Mouse (Mus musculus) forebrain, embryonic 12.5 days (tissue): ENCODE measurements around the gene Sgcd. TPM values are rescaled to one million over a fixed set of nuclear protein-coding genes. Genes with fewer than 3 reads are reported as not detected.

Experiments used
- ATAC-seq: fragments of 200-750 bp; cut with Nextera tagmentation; 2 replicates; pipeline ENCODE4 v1.8.0; 2017; ENCODE audit warnings: moderate TSS enrichment; ENCODE audit not compliant: low FRiP score
- H3K27ac ChIP-seq: fragments of 300-500 bp; sonication (generic); 2 replicates; pipeline ENCODE4 v1.5.1; 2016; ENCODE audit warnings: mild to moderate bottlenecking
- H3K27me3 ChIP-seq: fragments of 300-500 bp; sonication (generic); 2 replicates; pipeline ENCODE4 v1.6.1; 2016; ENCODE audit warnings: mild to moderate bottlenecking
- H3K36me3 ChIP-seq: fragments of 300-500 bp; sonication (generic); replicated peaks from 2 replicates; pipeline ENCODE4 v1.6.1; 2016; ENCODE audit warnings: mild to moderate bottlenecking
- H3K4me1 ChIP-seq: fragments of 300-500 bp; sonication (generic); 2 replicates; pipeline ENCODE4 v1.6.1; 2016
- H3K4me2 ChIP-seq: fragments of 300-500 bp; sonication (generic); 2 replicates; pipeline ENCODE4 v1.6.1; 2016; ENCODE audit warnings: mild to moderate bottlenecking, moderate library complexity
- H3K4me3 ChIP-seq: fragments of 300-500 bp; sonication (generic); replicated peaks from 2 replicates; pipeline ENCODE4 v1.5.1; 2016; ENCODE audit warnings: mild to moderate bottlenecking
- H3K9ac ChIP-seq: fragments of 300-500 bp; sonication (generic); 2 replicates; pipeline ENCODE4 v1.6.1; 2016; ENCODE audit warnings: mild to moderate bottlenecking
- H3K9me3 ChIP-seq: fragments of 300-500 bp; sonication (generic); 2 replicates; pipeline ENCODE4 v1.6.1; 2016
- WGBS: fragments of 180-500 bp; shearing (Covaris S2); methylation state at CpG from one replicate; pipeline ENCODE4 v1.1.7; 2016; 5-methylcytosine and 5-hydroxymethylcytosine counted together
- polyA plus RNA-seq: library from polyadenylated mRNA; unstranded; fragments of >200 nt; fragmentation: Nextera tagmentation; extraction: Ambion mirVana; gene quantifications from 2 replicates; pipeline ENCODE4 v1.2.1, GENCODE M21; 2016

Gene Sgcd
- polyA plus RNA-seq, 1 experiment from 2014 or later = 3.4 TPM

DNA sequence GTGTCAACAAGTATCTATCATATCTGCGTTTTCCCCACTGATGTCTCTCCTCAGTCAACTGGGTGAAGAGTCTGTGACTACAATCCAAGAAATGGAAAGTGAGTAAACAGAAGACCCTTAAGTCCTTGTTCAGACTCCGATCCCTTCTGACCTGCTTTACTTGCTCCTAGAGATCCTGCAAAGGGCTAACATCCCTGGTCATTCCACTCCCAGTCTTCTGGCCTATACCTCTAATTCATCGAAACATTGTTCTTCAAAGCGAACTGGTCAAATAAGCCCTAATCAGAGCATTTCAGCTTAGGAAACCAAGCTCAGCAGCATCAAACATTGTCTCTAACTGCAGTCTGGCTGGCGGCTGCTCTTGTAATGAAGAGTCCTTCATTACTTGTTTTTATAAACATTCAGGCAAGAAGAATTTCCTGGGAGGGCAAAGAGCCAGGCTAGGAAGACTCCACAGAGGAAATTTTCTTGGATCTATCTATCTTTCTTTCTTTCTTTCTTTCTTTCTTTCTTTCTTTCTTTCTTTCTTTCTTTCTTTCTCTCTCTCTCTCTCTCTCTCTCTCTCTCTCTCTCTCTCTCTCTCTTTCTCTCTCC is 833.8 kb downstream of the Sgcd start:
- Histone ChIP-seq H3K27me3 (no peaks in the 10 kb centered on the region), H3K9me3 (no peaks in the 10 kb centered on the region), H3K4me2 (no peak overlapping the region), H3K36me3 (no peaks in the 10 kb centered on the region), H3K9ac (no peak overlapping the region), H3K4me1 (no peaks in the 10 kb centered on the region), H3K4me3 (no peak overlapping the region), H3K27ac (no peak overlapping the region)
- 90% methylated on average over 5 of the region's 5 CpGs for WGBS
- no peak for ATAC-seq

- no peak overlapping the region for H3K9ac ChIP-seq
- no peak overlapping the region for H3K4me2 ChIP-seq
- no peak for ATAC-seq
- 79% methylated on average over 9 of the region's 9 CpGs for WGBS
- no peaks in the 10 kb centered on the region for H3K36me3 ChIP-seq
- no peak overlapping the region for H3K27ac ChIP-seq
- no peaks in the 10 kb centered on the region for H3K9me3 ChIP-seq
- H3K4me3 ChIP-seq = no peak overlapping the region
- H3K4me1 ChIP-seq = no peaks in the 10 kb centered on the region
- H3K27me3 ChIP-seq = no peaks in the 10 kb centered on the region
Measured at GRCm38 (mm10) chr11:47149607-47150006, 839.2 kb downstream of the Sgcd start.

GRCm38 (mm10) chr11:47139867-47140266 is 848.9 kb downstream of the Sgcd start:
- no peak for ATAC-seq
- no peaks in the 10 kb centered on the region for H3K4me1 ChIP-seq
- H3K9ac ChIP-seq = no peak overlapping the region
- H3K27me3 ChIP-seq = no peaks in the 10 kb centered on the region
- H3K4me3 ChIP-seq = no peak overlapping the region
- H3K36me3 ChIP-seq = no peaks in the 10 kb centered on the region
- H3K9me3 ChIP-seq = no peaks in the 10 kb centered on the region
- H3K4me2 ChIP-seq = no peak overlapping the region
- no peak overlapping the region for H3K27ac ChIP-seq
- 94% methylated on average over 2 of the region's 2 CpGs for WGBS

- Histone ChIP-seq H3K4me3 (no peak overlapping the region), H3K4me1 (no peaks in the 10 kb centered on the region), H3K9me3 (no peaks in the 10 kb centered on the region), H3K9ac (no peak overlapping the region), H3K27me3 (no peaks in the 10 kb centered on the region), H3K4me2 (no peak overlapping the region), H3K27ac (no peak overlapping the region), H3K36me3 (no peaks in the 10 kb centered on the region)
- 83% methylated on average over 1 of the region's 1 CpGs for WGBS
- ATAC-seq = no peak
Measured at GRCm38 (mm10) chr11:47139271-47139670, 849.5 kb downstream of the Sgcd start.

DNA sequence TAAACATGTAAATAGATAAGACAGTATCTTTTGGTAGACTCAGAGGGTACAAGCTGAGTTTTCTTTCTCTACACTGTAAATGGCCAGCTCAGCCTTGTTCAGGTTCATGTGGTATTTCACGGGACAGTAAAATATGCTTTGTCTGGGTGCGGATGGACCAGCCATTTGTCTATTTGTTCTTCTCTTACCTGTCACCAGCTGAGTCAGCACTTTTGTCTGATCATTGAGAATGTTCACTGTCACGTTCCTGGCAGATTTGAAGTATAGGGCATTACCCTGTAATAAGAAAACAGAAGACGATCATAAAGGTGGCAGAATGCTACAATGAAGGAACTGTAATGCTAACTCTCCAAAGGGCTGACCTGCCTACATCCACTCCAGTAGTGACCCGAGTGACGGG is 856.4 kb downstream of the Sgcd start:
- Histone ChIP-seq H3K4me2 (no peak overlapping the region), H3K9ac (no peak overlapping the region), H3K9me3 (no peaks in the 10 kb centered on the region), H3K27ac (no peak overlapping the region), H3K36me3 (no peaks in the 10 kb centered on the region), H3K4me3 (no peak overlapping the region), H3K4me1 (no peaks in the 10 kb centered on the region), H3K27me3 (no peaks in the 10 kb centered on the region)
- WGBS = 92% methylated on average over 6 of the region's 6 CpGs
- ATAC-seq = no peak

DNA sequence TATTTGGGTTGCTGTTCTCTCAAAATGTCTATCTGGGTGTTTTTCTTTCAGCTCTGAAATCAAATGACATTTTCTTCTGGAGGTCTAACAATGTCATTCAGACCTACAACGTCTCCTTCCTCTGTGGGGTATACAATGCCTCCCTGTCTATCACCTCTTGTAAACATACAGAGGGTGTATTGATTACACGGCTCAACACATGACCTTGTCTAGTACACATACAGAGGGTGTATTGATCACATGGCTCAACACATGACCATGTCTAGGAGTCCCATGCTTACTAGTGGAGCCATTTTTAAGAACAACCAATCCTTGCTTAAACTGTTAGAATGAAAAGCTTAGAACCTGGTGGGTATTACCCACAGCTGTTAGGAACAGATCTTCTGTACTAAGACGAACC is 858.3 kb downstream of the Sgcd start:
- H3K36me3 ChIP-seq = no peaks in the 10 kb centered on the region
- 76% methylated on average over 3 of the region's 3 CpGs for WGBS
- no peak overlapping the region for H3K27ac ChIP-seq
- no peak for ATAC-seq
- H3K27me3 ChIP-seq = no peaks in the 10 kb centered on the region
- no peak overlapping the region for H3K4me3 ChIP-seq
- no peaks in the 10 kb centered on the region for H3K9me3 ChIP-seq
- no peaks in the 10 kb centered on the region for H3K4me1 ChIP-seq
- H3K9ac ChIP-seq = no peak overlapping the region
- H3K4me2 ChIP-seq = no peak overlapping the region

GRCm38 (mm10) chr11:47129992-47130391 is 858.8 kb downstream of the Sgcd start:
- Histone ChIP-seq H3K9me3 (no peaks in the 10 kb centered on the region), H3K4me3 (no peak overlapping the region), H3K36me3 (no peaks in the 10 kb centered on the region), H3K27me3 (no peaks in the 10 kb centered on the region), H3K27ac (no peak overlapping the region), H3K4me2 (no peak overlapping the region), H3K9ac (no peak overlapping the region), H3K4me1 (no peaks in the 10 kb centered on the region)
- WGBS = 77% methylated on average over 7 of the region's 7 CpGs
- no peak for ATAC-seq

GRCm38 (mm10) chr11:47129166-47129565 is 859.6 kb downstream of the Sgcd start:
- Histone ChIP-seq H3K4me1 (no peaks in the 10 kb centered on the region), H3K4me2 (no peak overlapping the region), H3K4me3 (no peak overlapping the region), H3K27ac (no peak overlapping the region), H3K9me3 (no peaks in the 10 kb centered on the region), H3K27me3 (no peaks in the 10 kb centered on the region), H3K9ac (no peak overlapping the region), H3K36me3 (no peaks in the 10 kb centered on the region)
- 98% methylated on average over 1 of the region's 1 CpGs for WGBS
- ATAC-seq = no peak

- Histone ChIP-seq H3K27me3 (no peaks in the 10 kb centered on the region), H3K9ac (no peak overlapping the region), H3K4me1 (no peaks in the 10 kb centered on the region), H3K4me2 (no peak overlapping the region), H3K9me3 (no peaks in the 10 kb centered on the region), H3K36me3 (no peaks in the 10 kb centered on the region), H3K27ac (no peak overlapping the region), H3K4me3 (no peak overlapping the region)
- ATAC-seq = no peak
- WGBS = 85% methylated on average over 3 of the region's 3 CpGs
Measured at GRCm38 (mm10) chr11:47128331-47128730, 860.4 kb downstream of the Sgcd start.

GRCm38 (mm10) chr11:47120874-47121273 is 867.9 kb downstream of the Sgcd start:
- no peak for ATAC-seq
- H3K4me1 ChIP-seq = peaks cover 5% of the 10 kb centered on the region
- no peaks in the 10 kb centered on the region for H3K27me3 ChIP-seq

DNA sequence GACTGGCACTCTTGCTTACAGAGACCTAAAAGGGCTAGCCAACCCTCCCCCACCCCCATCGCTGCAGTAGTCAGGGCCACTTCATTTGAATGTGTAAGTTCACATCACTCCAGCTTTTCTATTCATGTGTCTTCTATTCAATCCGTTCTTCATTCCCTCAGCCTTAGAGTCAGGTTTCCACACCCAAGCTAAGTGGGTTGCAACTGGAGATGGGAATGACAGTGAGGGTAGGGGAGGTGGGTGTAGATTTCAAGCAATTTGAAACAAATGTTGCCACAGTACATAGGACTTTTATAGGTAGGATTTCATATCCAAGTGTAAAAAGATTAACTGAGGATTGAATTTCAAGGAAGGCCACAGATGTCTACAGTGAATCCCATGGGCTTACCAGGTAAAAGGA is 870.9 kb downstream of the Sgcd start:
- peak; percentile 33; the same call in 1 of the 2 replicates for ATAC-seq
- H3K9me3 ChIP-seq = no peaks in the 10 kb centered on the region
- H3K9ac ChIP-seq = no peak overlapping the region
- 12% methylated on average over 2 of the region's 2 CpGs for WGBS
- peaks cover 5% of the 10 kb centered on the region for H3K4me1 ChIP-seq
- H3K4me2 ChIP-seq = no peak overlapping the region
- no peak overlapping the region for H3K27ac ChIP-seq
- no peak overlapping the region for H3K4me3 ChIP-seq
- H3K27me3 ChIP-seq = no peaks in the 10 kb centered on the region
- H3K36me3 ChIP-seq = no peaks in the 10 kb centered on the region

More at GRCm38 (mm10) chr11:47120874-47121273, 867.9 kb downstream of the Sgcd start:
- H3K9ac ChIP-seq = no peak overlapping the region
- no peak overlapping the region for H3K4me3 ChIP-seq
- no peaks in the 10 kb centered on the region for H3K9me3 ChIP-seq
- H3K27ac ChIP-seq = no peak overlapping the region
- WGBS = 97% methylated on average over 1 of the region's 1 CpGs
- no peak overlapping the region for H3K4me2 ChIP-seq
- H3K36me3 ChIP-seq = no peaks in the 10 kb centered on the region

GRCm38 (mm10) chr11:47114366-47114765 is 874.4 kb downstream of the Sgcd start:
- Histone ChIP-seq H3K27me3 (no peaks in the 10 kb centered on the region), H3K9ac (no peak overlapping the region), H3K4me2 (no peak overlapping the region), H3K4me1 (peaks cover 5% of the 10 kb centered on the region), H3K36me3 (no peaks in the 10 kb centered on the region), H3K9me3 (no peaks in the 10 kb centered on the region), H3K4me3 (no peak overlapping the region), H3K27ac (no peak overlapping the region)
- ATAC-seq = no peak
- WGBS = 90% methylated on average over 4 of the region's 4 CpGs

GRCm38 (mm10) chr11:47113081-47113480 is 875.7 kb downstream of the Sgcd start:
- no peaks in the 10 kb centered on the region for H3K9me3 ChIP-seq
- H3K27me3 ChIP-seq = no peaks in the 10 kb centered on the region
- no peak overlapping the region for H3K4me3 ChIP-seq
- no peak overlapping the region for H3K27ac ChIP-seq
- H3K36me3 ChIP-seq = no peaks in the 10 kb centered on the region
- 81% methylated on average over 5 of the region's 5 CpGs for WGBS
- H3K9ac ChIP-seq = no peak overlapping the region
- no peak for ATAC-seq
- no peak overlapping the region for H3K4me2 ChIP-seq
- peaks cover 5% of the 10 kb centered on the region for H3K4me1 ChIP-seq
